Mouse (Mus musculus) layer of hippocampus, adult 18-20 months (tissue): ENCODE measurements at regions not wholly inside any gene's neighbourhood (a gene's known extent, or its start where the extent isn't known, plus 50 kb on each side); places are given as distances from the start of the nearest gene placed in this dataset.
"Not testable (repeated sequence)": the region's sequence is repeated elsewhere in the genome, so short reads cannot be mapped to it uniquely, and the experiment has no call there.

ENCODE experiments used
- DNase-seq, 2 experiments: peaks; one replicate each; pipeline ENCODE4 v3.0.0; 2022; ENCODE audit warnings: low spot score in 2 of 2

GRCm38 (mm10) chr3:36387431-36387830, 88.3 kb downstream of the Anxa5 start:
- DNase-seq, result no peak

DNA sequence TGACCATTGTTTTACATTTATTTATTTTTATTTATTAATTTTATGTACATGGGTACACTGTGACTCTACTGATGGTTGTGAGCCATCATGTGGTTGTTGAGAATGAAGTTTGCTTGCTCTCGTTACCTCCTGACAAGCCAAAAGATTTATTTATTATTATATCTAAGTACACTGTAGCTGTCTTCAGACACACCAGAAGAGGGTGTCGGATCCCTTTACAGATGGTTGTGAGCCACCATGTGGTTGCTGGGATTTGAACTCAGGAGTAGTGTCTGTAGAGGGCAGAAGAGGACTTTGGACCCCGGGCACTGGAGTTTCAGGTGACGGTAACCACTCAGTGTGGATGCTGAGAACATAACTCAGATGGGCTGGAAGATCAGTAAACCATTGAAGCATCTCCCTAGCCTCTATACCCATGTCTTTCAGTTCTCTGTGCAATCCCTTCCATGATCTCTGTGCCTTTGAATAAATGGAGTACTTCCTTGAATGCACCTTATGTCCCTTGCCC, 92.2 kb downstream of the Anxa5 start:
- DNase-seq, result no peak

DNA sequence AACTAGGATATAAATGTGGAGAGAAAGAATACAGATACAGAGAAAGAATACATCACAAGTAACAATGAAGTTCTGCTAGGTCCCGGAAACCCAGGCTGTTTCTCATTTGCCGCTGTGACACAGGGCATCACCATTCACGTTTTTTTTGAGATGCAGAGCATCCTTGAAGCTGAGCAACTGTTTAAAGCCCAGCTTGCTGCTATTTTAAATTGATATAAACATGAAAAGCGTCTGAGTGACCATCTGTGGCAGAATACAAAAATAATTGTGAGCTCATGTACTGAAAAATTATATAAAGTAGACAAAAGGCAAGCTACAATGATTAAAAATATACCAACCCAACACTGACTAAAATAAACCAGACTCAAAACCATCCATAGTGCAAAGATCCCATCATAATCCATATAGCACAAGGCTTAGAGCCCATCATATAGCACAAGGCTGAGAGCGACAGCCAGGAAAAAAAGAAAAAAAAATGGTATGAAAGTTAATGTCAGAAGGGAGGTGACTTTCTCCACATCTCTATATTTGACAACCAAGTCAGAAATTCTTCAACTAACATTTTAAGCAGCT, 94.0 kb downstream of the Anxa5 start:
- peak in 1 of 2 experiments; percentile 40 for DNase-seq

- no peak for DNase-seq
These were observed 100.0 kb downstream of the Anxa5 start for GRCm38 (mm10) chr3:36375722-36376121.

GRCm38 (mm10) chr3:36374939-36375338, 100.8 kb downstream of the Anxa5 start:
- no peak for DNase-seq

DNA sequence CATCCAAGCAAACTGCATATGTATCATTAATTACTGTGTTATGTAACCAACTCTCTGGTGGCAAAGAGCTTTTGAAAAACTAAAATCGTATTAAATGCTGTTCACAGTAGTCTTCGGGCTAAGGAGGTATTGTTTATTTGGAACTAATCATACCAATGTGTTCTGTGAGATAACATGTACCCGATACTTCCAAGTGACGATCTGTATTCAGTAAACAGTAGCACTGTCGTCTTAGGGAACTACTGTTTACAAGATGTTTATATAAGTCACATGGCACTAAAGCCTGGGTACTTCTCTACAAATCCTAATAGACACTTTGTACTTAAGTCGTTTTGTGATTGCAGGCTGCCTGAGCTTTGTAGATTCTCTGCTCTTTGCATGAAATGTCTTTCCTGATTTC, 114.8 kb downstream of the Anxa5 start:
- DNase-seq, result no peak

DNA sequence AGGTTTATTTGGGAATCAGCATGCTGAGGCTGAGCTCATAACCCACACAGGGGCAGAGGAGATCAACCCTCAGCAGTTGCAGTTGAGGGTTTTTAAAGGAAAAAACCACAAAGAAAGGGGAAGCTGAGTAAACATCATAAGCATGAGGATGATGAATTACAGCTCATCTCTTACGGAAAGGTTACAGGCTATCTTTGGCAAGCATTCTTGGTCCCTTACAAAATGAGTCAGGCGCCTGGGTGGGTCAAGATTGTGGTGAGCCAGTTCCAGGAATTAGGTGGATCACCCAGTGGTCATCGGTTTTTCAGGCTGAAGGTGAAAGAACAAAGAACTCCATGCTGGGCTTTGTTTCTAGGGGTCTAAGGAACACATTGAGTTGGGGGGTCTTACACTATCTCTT, 121.5 kb downstream of the Anxa5 start:
- DNase-seq, result not testable (repeated sequence)

DNA sequence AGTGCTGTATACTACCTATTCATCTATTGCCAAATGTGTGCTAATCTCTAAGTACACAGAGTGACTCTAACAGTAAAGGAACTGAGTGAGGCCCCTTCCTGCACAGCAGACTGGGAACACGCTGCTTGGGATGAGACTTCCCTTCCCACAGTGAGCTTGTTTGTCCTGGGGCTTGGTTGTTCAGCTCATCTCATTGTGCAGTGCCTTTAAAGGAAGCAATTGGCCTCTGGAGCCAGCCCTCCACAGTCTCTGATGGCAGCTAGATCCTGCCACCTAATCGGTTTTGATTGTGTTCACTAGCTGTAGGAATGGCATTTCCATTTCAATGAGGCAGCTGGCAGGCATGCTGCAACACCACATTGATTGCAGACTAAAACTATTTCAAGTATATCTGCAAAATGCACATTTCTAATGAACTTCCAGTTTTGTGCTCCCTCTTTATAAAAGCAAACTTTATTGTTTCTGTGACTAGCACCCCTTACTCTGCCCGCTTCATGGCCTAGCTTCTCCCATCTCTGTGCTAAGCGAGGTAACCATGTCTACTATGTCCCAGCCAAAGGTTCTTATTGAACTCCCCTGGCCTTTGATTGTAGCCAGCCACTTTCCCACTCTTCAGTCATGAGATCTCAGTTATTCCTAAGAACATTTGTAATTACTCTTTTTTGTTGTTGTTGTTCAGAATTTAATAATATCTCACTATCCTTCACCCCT, 123.5 kb downstream of the Anxa5 start:
- DNase-seq, result peak; percentile 30 to 64

DNA sequence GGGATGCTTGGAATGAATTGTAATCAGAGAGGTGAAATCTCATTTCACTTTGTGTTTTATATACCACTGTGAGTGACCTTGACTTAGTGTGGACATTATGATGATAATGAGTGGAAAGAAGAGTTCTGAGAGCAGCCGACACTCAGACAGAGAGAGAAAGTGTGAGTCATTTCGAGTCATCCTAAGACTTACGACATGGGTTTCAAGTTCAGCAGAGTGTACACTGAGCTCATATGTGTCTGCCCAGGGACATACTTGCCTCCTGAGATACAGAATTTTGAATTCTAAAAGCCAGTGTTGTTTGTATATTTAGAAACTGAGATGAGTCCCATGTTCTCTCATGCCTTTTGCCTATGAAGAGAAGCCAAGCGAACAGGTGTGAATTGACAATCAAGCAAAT, 126.6 kb downstream of the Anxa5 start:
- DNase-seq, result no peak

DNA sequence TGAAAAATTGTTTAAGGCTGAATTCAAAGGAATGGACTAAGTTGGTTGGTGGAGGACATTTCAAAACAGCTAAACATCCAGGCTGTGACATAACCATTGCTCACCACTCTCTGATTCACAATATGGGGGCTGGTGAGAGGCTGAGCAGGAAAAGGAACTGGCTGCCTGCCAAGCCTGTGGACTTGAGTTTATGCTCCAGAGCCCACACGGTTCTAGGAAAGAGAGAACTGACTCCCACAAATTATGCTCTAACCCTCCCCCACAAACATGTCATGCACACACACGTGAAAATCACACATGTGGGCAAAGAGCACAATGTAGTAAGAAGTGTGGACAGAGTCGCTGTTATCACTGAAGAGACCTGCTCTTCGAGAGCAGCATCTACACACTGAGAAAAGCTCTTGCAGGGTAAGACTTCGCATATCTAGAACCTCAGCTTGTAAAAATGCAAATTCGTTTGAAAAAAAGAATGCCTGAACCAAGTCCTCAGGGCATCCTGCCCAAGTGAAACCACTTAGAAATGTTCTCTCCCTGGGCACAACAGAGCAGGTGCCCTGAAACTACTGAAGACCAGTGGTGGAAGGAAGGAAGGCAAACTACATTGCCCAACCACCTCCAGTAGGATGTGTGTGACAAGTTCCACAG, 118.9 kb upstream of the Qrfpr start:
- peak; percentile 69 to 82 for DNase-seq

DNA sequence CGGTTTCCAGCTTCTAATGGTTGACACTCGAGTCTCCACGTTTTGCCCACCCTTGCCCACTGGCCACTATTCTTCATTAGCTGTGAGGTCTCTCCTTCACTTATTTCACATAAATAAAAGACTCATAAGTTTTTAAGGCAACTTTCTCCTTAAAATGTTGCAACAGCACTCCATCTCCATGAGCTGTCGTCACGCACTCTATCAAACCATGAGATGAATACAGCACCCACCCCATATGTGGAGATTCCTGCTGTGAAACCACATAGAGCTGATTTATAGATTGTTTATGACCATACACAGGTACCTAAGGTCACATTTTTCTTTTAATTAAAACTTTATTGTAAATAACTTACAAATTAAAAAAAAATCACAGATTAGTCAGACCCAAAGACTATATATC, 117.5 kb upstream of the Qrfpr start:
- no peak for DNase-seq

DNA sequence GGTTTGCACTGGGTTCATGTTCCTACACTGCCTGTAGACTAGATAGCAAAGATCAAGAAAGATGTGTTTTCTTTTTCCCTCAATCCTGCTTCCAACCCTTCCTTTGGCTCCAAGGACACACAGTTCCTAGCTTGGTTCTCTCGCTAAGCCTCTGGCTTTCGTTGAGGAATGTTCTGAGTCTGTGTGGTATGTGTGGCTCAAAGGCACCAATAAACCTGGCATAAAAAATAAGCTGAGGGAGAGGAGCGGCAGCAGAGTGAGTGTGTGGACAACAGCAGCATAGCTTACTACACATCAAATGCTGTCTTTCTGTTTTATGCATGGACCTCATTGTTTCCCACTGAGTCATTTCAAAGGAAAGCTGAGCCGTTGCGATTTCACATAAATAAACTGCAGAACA, 112.2 kb upstream of the Qrfpr start:
- DNase-seq, result no peak

DNA sequence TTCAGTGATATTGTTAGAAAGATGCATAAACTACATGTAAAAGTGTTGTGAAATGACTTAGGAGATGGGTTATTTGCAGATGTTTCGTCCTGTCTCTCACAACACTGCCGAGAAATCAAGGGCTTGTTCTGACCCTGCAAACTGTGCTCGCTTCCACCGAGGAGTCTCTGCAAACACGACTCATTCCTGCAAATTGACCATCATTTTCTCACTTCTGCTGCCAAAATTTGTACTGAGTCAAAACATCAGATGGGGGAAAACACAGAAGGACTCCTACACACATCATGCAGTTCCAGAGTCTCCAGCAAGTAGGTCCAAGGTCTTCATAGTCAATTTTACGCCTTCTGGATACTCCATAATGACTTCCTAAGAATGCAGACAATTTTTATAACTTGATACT, 109.9 kb upstream of the Qrfpr start:
- DNase-seq, result no peak

DNA sequence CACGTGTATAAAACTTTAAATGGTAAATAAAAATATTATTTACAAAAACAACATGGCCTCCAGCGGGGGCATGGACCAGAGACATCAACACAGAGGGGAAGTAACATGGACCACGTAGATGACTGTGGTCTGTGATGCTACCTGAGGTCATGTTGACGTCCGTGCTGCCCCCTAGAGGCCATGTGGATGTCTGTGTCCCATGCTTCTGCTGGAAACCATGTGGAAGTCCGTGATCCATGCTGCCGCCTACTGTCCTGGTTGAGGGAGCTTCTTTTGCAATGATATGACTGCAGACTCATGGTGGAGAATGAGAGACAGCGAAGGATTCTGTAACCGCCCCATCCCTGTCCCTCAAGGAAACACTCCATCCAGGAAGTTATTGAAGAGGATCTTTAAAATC, 108.5 kb upstream of the Qrfpr start:
- DNase-seq, result peak in 1 of 2 experiments; percentile 13

DNA sequence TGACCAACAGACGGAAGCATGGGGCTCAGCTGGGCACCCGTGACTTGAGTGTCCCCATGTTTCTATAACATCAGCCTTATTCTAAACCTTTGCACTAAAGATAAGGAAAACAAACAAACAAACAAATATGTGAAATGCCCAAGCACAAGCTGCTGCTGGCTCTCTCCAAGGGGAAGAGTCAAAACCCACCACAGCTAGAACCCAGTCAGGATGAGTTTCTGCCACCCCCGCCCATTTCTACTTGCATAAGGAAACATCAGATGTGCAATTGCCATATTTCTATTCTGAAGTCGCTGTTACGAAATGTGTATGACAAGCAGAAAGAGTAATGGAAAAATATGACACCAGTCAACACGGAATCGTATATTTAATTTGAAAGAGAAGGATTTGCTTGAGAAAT, 107.5 kb upstream of the Qrfpr start:
- no peak for DNase-seq

- DNase-seq, result no peak
These were observed 106.8 kb upstream of the Qrfpr start for GRCm38 (mm10) chr3:36328927-36329326.

- DNase-seq, result no peak
These were observed 96.5 kb upstream of the Qrfpr start for GRCm38 (mm10) chr3:36318635-36319034.

DNA sequence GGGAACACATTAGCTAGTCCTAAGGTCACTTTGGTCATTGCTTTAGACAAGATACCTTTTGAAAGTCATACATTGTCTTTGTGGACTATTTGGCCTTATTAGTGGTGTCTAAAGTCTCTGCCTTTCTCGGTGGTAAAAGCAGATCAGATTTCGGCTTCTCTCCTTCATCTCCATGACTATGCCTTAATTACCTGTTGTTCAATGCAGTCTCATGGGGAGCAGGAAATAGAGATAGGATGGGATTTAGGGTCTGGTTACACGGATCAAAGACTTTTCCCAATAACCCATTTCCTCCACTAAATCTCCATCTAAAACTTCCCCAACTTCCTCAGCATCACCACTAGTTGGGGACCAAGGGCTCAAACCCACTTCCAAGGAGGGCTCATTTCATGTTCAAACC, 89.2 kb upstream of the Qrfpr start:
- no peak for DNase-seq

DNA sequence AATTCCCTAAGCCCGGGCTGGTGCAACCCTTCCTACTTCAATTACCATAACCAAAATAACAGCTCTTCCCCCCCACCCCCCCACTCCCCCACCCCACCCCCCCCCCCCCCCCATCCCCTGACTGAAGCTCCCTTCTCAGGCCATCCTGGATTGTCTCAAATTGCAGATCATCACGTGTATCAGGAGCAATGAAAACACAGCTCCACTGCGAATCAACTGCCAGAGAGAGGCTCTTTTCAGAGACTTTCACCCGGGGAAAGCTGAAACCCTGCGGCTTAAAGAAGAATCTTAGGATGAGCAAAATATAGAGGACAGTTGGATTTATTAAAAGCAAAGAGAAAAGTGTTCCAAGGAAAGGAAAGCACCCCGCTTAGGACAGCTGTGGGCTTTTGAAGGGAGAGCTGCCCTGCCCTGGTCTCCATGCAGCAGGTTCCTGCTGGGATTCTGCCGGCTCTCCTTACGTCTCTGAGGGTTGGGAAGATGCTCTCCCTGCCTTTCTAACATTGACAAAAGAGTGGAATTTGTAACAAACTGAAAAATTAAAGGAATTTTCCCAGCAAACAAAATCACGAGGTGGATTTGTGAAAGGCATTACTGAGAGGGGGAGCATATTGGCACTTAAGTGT, 88.6 kb upstream of the Qrfpr start:
- no peak for DNase-seq

DNA sequence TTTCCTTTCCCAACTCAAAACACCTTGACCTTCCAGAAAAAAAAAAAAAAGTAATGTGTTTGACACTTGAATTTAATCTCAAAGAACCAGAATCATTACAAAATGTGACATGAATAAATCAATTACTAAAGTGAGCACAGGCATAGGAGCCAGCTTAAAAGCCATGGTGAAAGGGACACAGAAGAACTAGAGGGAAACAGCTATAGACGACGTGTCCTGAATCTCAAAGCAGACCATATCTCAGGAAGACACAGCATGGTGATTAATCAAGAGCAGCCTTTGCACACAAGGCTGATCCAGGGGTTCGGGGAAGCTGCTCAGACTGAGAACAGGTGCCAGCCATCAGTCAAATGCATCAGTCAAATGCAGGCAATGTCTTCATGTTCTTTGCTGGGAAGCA, 74.7 kb upstream of the Qrfpr start:
- DNase-seq, result no peak

GRCm38 (mm10) chr3:36291971-36292370, 69.9 kb upstream of the Qrfpr start:
- no peak for DNase-seq

GRCm38 (mm10) chr3:36284066-36284465, 62.0 kb upstream of the Qrfpr start:
- no peak for DNase-seq
